Mouse (Mus musculus) liver, embryonic 18 days (tissue): Measurements from ENCODE around the gene Cwh43. TPM values are rescaled to one million over a fixed set of nuclear protein-coding genes. Genes with fewer than 3 reads are reported as not detected.

Source experiments
- polyA plus RNA-seq: library from polyadenylated mRNA; depleted of rRNA; stranded (reverse); fragments of >200 nt; gene quantifications from 2 replicates; pipeline ENCODE4 v1.2.3, GENCODE M21; 2012; rRNA removed

Gene Cwh43
- not detected in 2 replicates for polyA plus RNA-seq

DNA sequence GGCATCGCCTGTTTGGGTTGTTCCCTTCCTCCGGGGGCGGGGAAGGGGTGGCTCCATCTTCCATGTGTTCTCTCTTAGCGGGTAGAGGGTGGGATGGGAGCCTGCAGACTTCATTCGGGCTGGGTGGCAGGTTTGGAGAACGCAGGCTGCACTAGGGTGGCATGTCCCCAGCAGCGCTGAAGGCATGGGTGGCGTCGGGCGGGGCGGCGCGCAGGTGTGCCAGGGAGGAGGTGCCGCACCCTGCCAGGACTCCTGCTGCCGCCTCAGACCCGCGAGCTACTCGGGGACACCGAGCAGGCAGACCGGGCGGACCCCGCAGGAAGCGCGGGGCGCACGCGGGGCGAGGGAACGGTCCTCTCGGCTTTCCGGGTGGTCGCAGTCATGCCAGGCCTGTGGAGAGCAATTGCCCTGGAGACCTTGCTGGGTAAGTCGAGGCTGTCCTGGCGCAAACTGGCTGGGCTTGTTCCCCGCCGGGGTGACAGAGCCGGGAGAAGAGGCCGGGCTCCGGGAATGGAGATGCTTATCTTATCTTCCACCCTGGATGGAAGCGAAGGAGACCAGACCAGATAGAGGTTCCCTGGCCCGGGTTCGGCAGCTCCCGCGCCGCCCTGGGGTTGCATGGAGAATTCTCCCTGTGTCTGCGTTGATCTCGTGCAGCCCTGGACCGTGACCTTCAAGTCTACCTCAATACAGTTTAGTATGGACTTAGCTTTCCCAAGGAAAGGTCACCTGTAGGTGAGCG, at the start of gene Cwh43:
Gene Cwh43, plus strand, starts transcription at position 95 of the 742 bp plus-strand sequence.

GRCm38 (mm10) chr5:73480700-73481099, 74.8 kb downstream of the Cwh43 start, which contains the start of gene Dcun1d4:
Gene Dcun1d4 (plus strand): TSS chr5:73481000.

Other genes with a start within 250 kb of the Cwh43 start
- 11.7 and 13.7 TPM in 2 replicates for gene Fryl, start 149.5 kb upstream of the Cwh43 start, polyA plus RNA-seq
- gene Ociad1, start 113.3 kb upstream of the Cwh43 start, polyA plus RNA-seq = 72.6 and 75.9 TPM in 2 replicates
- 0.46 and 0.62 TPM in 2 replicates for gene Ociad2, start 65.0 kb upstream of the Cwh43 start, polyA plus RNA-seq
- 2.0 and 2.3 TPM in 2 replicates for gene Dcun1d4, start 74.9 kb downstream of the Cwh43 start, polyA plus RNA-seq
- gene Lrrc66, start 226.5 kb downstream of the Cwh43 start, polyA plus RNA-seq = 0.02 and 0.07 TPM in 2 replicates
- 2.2 and 2.5 TPM in 2 replicates for gene Sgcb, start 241.7 kb downstream of the Cwh43 start, polyA plus RNA-seq
- gene Spata18, start 245.3 kb downstream of the Cwh43 start, polyA plus RNA-seq = 0.03 TPM in 1 of 2 replicates, not detected in the other